In genomic region chr4:45403499-45403878, GRCm38 (mm10) we compare ENCODE assay signal across 14 mouse cellular contexts. TPM values are rescaled to one million over a fixed set of nuclear protein-coding genes. Genes with fewer than 3 reads are reported as not detected.
A peak's percentile ranks its signal among the peaks of the same experiment; 100 is the strongest.
DNase-seq lines count a peak whose midpoint lies in the region; ATAC-seq and TF ChIP-seq lines count a peak whose summit lies in the region.
"Had no signal": no experiment of that assay in that cellular context is flagged by ENCODE, and none has a peak within 500 bp of the region (broad histone marks: within the 10 kb centered on the region; RNA-seq: fewer than 3 reads in every experiment).

No protein-coding gene starts in this region.

- WGBS in heart, postnatal 0 days = 53% methylated on average over 7 of the region's 7 CpGs
- WGBS in liver, embryonic 16.5 days (ENCODE audit: insufficient replicate concordance) = 25% methylated on average over 7 of the region's 7 CpGs
- 92% methylated on average over 7 of the region's 7 CpGs for WGBS in forebrain, embryonic 12.5 days
- WGBS in forebrain, embryonic 14.5 days = 92% methylated on average over 7 of the region's 7 CpGs

- peaks cover 32% of the 10 kb centered on the region for H3K79me2 ChIP-seq in MEL (ENCODE audit: control insufficient read depth, insufficient read depth, low read length, poor library complexity)

- no peak for TF ChIP-seq RAD21 in MEL (IDR thresholded peaks at IDR 0.05; ENCODE audit: low read depth, low read length)

- no peaks in the 10 kb centered on the region for H3K9me3 ChIP-seq in heart, postnatal 0 days (replicated peaks; ENCODE audit: control insufficient read depth, low read length)
- no peaks in the 10 kb centered on the region for H3K9me3 ChIP-seq in MEL (replicated peaks; ENCODE audit: insufficient read depth, low read length)
- no peaks in the 10 kb centered on the region for H3K9me3 ChIP-seq in liver, embryonic 16.5 days (replicated peaks; ENCODE audit: control insufficient read depth, low read length)
- no peaks in the 10 kb centered on the region for H3K9me3 ChIP-seq in forebrain, embryonic 12.5 days
- no peaks in the 10 kb centered on the region for H3K9me3 ChIP-seq in forebrain, embryonic 14.5 days (replicated peaks; ENCODE audit: control insufficient read depth, low read length)
- H3K9me3 ChIP-seq: limb, embryonic 13.5 days; midbrain, embryonic 12.5 days; neural tube, embryonic 12.5 days had no signal

- ATAC-seq in heart, postnatal 0 days (ENCODE audit: insufficient read depth, low read depth) = no peak
- ATAC-seq in erythroid progenitor cell, adult 5-6 weeks (replicated peaks; ENCODE audit: low FRiP score, poor library complexity, severe bottlenecking) = 0 out of 2 replicates have a peak, but pooled peaks have one; percentile 7
- ATAC-seq in liver, embryonic 16.5 days (ENCODE audit: low read depth) = no peak
- ATAC-seq in forebrain, embryonic 12.5 days (ENCODE audit: low FRiP score) = no peak
- ATAC-seq in forebrain, embryonic 14.5 days = no peak

- TF ChIP-seq POLR2A in MEL (IDR thresholded peaks at IDR 0.05; ENCODE audit: control insufficient read depth in 1 of 2, insufficient read depth in 1 of 2, low read depth in 1 of 2, low read length in 2 of 2, poor library complexity in 1 of 2) = no peak

- TF ChIP-seq EP300 in heart, postnatal 0 days (IDR thresholded peaks at IDR 0.05; ENCODE audit: low read depth) = no peak
- no peak for TF ChIP-seq EP300 in MEL (IDR thresholded peaks at IDR 0.05; ENCODE audit: low read depth in 1 of 2, low read length in 2 of 2)

- TF ChIP-seq CTCF in heart, postnatal 0 days (IDR thresholded peaks at IDR 0.05; ENCODE audit: low read depth) = no peak
- no peak for TF ChIP-seq CTCF in MEL (IDR thresholded peaks at IDR 0.05 in 2 of 3, conservative IDR thresholded peaks at IDR 0.05 in 1 of 3; ENCODE audit: control insufficient read depth in 1 of 3, insufficient read depth in 1 of 3, low read depth in 2 of 3, low read length in 3 of 3, poor library complexity in 1 of 3, severe bottlenecking in 1 of 3)

- peaks cover 53% of the 10 kb centered on the region for H3K36me3 ChIP-seq in heart, postnatal 0 days (replicated peaks; ENCODE audit: control insufficient read depth, insufficient read depth, low read length)
- H3K36me3 ChIP-seq in MEL (ENCODE audit: control insufficient read depth in 1 of 2, insufficient read depth in 2 of 2, low read length in 2 of 2) = peaks cover 14 to 34% of the 10 kb centered on the region in 2 experiments; a peak in 3 of 4 replicates
- H3K36me3 ChIP-seq in liver, embryonic 16.5 days (ENCODE audit: control insufficient read depth, insufficient read depth) = peaks cover 44% of the 10 kb centered on the region
- peaks cover 60% of the 10 kb centered on the region for H3K36me3 ChIP-seq in forebrain, embryonic 12.5 days (replicated peaks)
- H3K36me3 ChIP-seq in forebrain, embryonic 14.5 days (ENCODE audit: control insufficient read depth, insufficient read depth, low read length) = peaks cover 56% of the 10 kb centered on the region

- no peak overlapping the region for H3K9ac ChIP-seq in heart, postnatal 0 days (replicated peaks; ENCODE audit: low read depth, low read length)
- H3K9ac ChIP-seq in MEL (ENCODE audit: control insufficient read depth, low read depth, low read length, poor library complexity, severe bottlenecking) = peak overlapping the region; percentile 25; the same call in 1 of the 2 replicates
- H3K9ac ChIP-seq in liver, embryonic 16.5 days (ENCODE audit: low read depth, low read length) = peak overlapping the region; percentile 59
- H3K9ac ChIP-seq in forebrain, embryonic 12.5 days = no peak overlapping the region
- H3K9ac ChIP-seq in forebrain, embryonic 14.5 days (ENCODE audit: low read length) = no peak overlapping the region
- H3K9ac ChIP-seq: hindbrain, embryonic 14.5 days; limb, embryonic 13.5 days; midbrain, embryonic 12.5 days; neural tube, embryonic 12.5 days had no signal

- peak overlapping the region; percentile 23 for H3K27ac ChIP-seq in heart, postnatal 0 days (ENCODE audit: low read depth)
- peak overlapping the region; percentile 84 for H3K27ac ChIP-seq in MEL (ENCODE audit: control insufficient read depth, low read depth, low read length)
- peak overlapping the region; percentile 96 for H3K27ac ChIP-seq in liver, embryonic 16.5 days (ENCODE audit: low read length)
- no peak overlapping the region for H3K27ac ChIP-seq in forebrain, embryonic 12.5 days
- no peak overlapping the region for H3K27ac ChIP-seq in forebrain, embryonic 14.5 days (ENCODE audit: low read depth, low read length)
- H3K27ac ChIP-seq: hindbrain, embryonic 14.5 days; limb, embryonic 13.5 days; midbrain, embryonic 12.5 days; neural tube, embryonic 12.5 days had no signal

- H3K4me2 ChIP-seq in heart, postnatal 0 days (ENCODE audit: low read depth, low read length) = 0 out of 2 replicates have a peak overlapping the region, but pooled peaks have one; percentile 6
- H3K4me2 ChIP-seq in liver, embryonic 16.5 days (ENCODE audit: low read depth, low read length) = peak overlapping the region; percentile 54
- H3K4me2 ChIP-seq in forebrain, embryonic 12.5 days = no peak overlapping the region
- no peak overlapping the region for H3K4me2 ChIP-seq in forebrain, embryonic 14.5 days (ENCODE audit: low read length)
- H3K4me2 ChIP-seq: hindbrain, embryonic 14.5 days; limb, embryonic 13.5 days; midbrain, embryonic 12.5 days; neural tube, embryonic 12.5 days had no signal

- no peak overlapping the region for H3K4me3 ChIP-seq in heart, postnatal 0 days (ENCODE audit: low read depth, low read length)
- no peak overlapping the region; a peak in 1 of 4 replicates for H3K4me3 ChIP-seq in MEL (ENCODE audit: control insufficient read depth in 1 of 2, insufficient read depth in 1 of 2, low read depth in 2 of 2, low read length in 2 of 2)
- H3K4me3 ChIP-seq in liver, embryonic 16.5 days (ENCODE audit: low read depth, low read length) = peak overlapping the region; percentile 40
- H3K4me3 ChIP-seq in forebrain, embryonic 12.5 days (replicated peaks) = no peak overlapping the region
- no peak overlapping the region for H3K4me3 ChIP-seq in forebrain, embryonic 14.5 days (ENCODE audit: low read depth, low read length)
- H3K4me3 ChIP-seq: limb, embryonic 13.5 days; midbrain, embryonic 12.5 days; neural tube, embryonic 12.5 days had no signal

- intact Hi-C loops in heart, postnatal 36 days (cut with DNase I) = loop anchor here (10.0 kb wide), 1 partner anchor 649 kb away; the partner anchor contains the start of gene Zcchc7

- DNase-seq in heart, postnatal 0 days (ENCODE audit: low spot score) = no peak
- DNase-seq in heart, postnatal 36 days = no peak
- peak; percentile 68 for DNase-seq in MEL (ENCODE audit: low read depth, low spot score)
- DNase-seq in forebrain, embryonic 14.5 days (ENCODE audit: low spot score) = no peak
- no peak for DNase-seq in right cerebral cortex, postnatal 10 days (ENCODE audit: low spot score in 2 of 2)
- DNase-seq: gastrocnemius, postnatal 14 days; kidney, postnatal 14 days had no signal

- peaks cover 31% of the 10 kb centered on the region for H3K4me1 ChIP-seq in heart, postnatal 0 days (ENCODE audit: control insufficient read depth, insufficient read depth)
- peaks cover 10 to 36% of the 10 kb centered on the region in 2 experiments for H3K4me1 ChIP-seq in MEL (ENCODE audit: control insufficient read depth in 1 of 2, insufficient read depth in 2 of 2, low read length in 2 of 2)
- peaks cover 50% of the 10 kb centered on the region for H3K4me1 ChIP-seq in liver, embryonic 16.5 days (ENCODE audit: control insufficient read depth, low read depth, low read length)
- H3K4me1 ChIP-seq in forebrain, embryonic 12.5 days = peaks cover 27% of the 10 kb centered on the region
- peaks cover 16% of the 10 kb centered on the region for H3K4me1 ChIP-seq in forebrain, embryonic 14.5 days (ENCODE audit: control insufficient read depth, insufficient read depth, low read length)

- no peaks in the 10 kb centered on the region for H3K27me3 ChIP-seq in heart, postnatal 0 days (ENCODE audit: control insufficient read depth, insufficient read depth, low read length)
- no peaks in the 10 kb centered on the region for H3K27me3 ChIP-seq in MEL (ENCODE audit: control insufficient read depth in 1 of 2, insufficient read depth in 2 of 2, low read length in 2 of 2)
- no peaks in the 10 kb centered on the region for H3K27me3 ChIP-seq in liver, embryonic 16.5 days (ENCODE audit: control insufficient read depth, insufficient read depth, low read depth, low read length)
- H3K27me3 ChIP-seq in forebrain, embryonic 12.5 days = no peaks in the 10 kb centered on the region
- no peaks in the 10 kb centered on the region for H3K27me3 ChIP-seq in forebrain, embryonic 14.5 days (replicated peaks; ENCODE audit: control insufficient read depth, insufficient read depth, low read length)
- H3K27me3 ChIP-seq: limb, embryonic 13.5 days; midbrain, embryonic 12.5 days; neural tube, embryonic 12.5 days had no signal

TF ChIP-seq in MEL, 35 proteins besides CTCF, POLR2A, EP300 and RAD21 (continues in another document):
- TF ChIP-seq GABPA (IDR thresholded peaks at IDR 0.05; ENCODE audit: low read depth, low read length) (no peak), BHLHE40 (IDR thresholded peaks at IDR 0.05; ENCODE audit: borderline replicate concordance, low read depth, low read length) (no peak), TAL1 (IDR thresholded peaks at IDR 0.05; ENCODE audit: low read length) (no peak), USF2 (IDR thresholded peaks at IDR 0.05; ENCODE audit: borderline replicate concordance in 1 of 2, insufficient read depth in 1 of 2, low read depth in 1 of 2, low read length in 2 of 2) (no peak), POLR2AphosphoS2 (IDR thresholded peaks at IDR 0.05; ENCODE audit: low read length) (no peak), ETS1 (IDR thresholded peaks at IDR 0.05; ENCODE audit: low read depth, low read length) (no peak), E2F4 (IDR thresholded peaks at IDR 0.05; ENCODE audit: borderline replicate concordance, low read depth, low read length) (no peak), RCOR1 (IDR thresholded peaks at IDR 0.05; ENCODE audit: low read depth, low read length) (no peak), MYB (IDR thresholded peaks at IDR 0.05; ENCODE audit: low read depth, low read length) (no peak)

RNA-seq across cellular contexts. Expression of gene Slc25a51, which starts 5.1 kb away (rescaled TPM):
- 136 and 190 TPM in 2 replicates for total RNA-seq in heart, postnatal 0 days (2014; rRNA removed; ENCODE audit: low replicate concordance)
- polyA plus RNA-seq in heart, postnatal 0 days (2015; fragmentation: Nextera tagmentation; extraction: Ambion mirVana) = 60.9 and 70.1 TPM in 2 replicates
- total RNA-seq in heart, postnatal 36 days (2021) = 100 to 1,000 TPM; 107 to 111 TPM
- 43.8 and 47.6 TPM in 2 replicates for total RNA-seq in MEL (2012; rRNA removed)
- 100 to 1,000 TPM in 1 of 2 experiments, 10 to 100 TPM in 1; 47.5 to 395 TPM for polyA plus RNA-seq in MEL (2012; ENCODE audit: insufficient read depth in 1 of 2, insufficient read length in 2 of 2, low read depth in 1 of 2, low replicate concordance in 2 of 2, missing spikeins in 1 of 2)
- total RNA-seq in erythroid progenitor cell, adult 5-6 weeks (2015; ENCODE audit: low replicate concordance) = 261 and 374 TPM in 2 replicates
- total RNA-seq in erythroid progenitor cell, adult 5-6 weeks (2017; ENCODE audit: low replicate concordance) = 263 and 320 TPM in 2 replicates
- polyA plus RNA-seq in liver, embryonic 16.5 days (2015; fragmentation: Nextera tagmentation; extraction: Ambion mirVana) = 76.1 and 79.3 TPM in 2 replicates
- polyA plus RNA-seq in forebrain, embryonic 12.5 days (2016; fragmentation: Nextera tagmentation; extraction: Ambion mirVana) = 86.8 and 89.7 TPM in 2 replicates
- polyA plus RNA-seq in forebrain, embryonic 14.5 days (2014; fragmentation: Nextera tagmentation; extraction: Ambion mirVana) = 82.5 and 84.3 TPM in 2 replicates

Comparison
In these comparisons a context has a peak if more than half of its experiments do, and no peak if none do; other contexts are left out.
1. H3K27ac ChIP-seq: peak in heart, postnatal 0 days (single experiment), MEL (single experiment) and liver, embryonic 16.5 days (single experiment); none in forebrain, embryonic 12.5 days (single experiment) and forebrain, embryonic 14.5 days (single experiment).
2. H3K4me2 ChIP-seq: peak in heart, postnatal 0 days (single experiment) and liver, embryonic 16.5 days (single experiment); none in forebrain, embryonic 12.5 days (single experiment) and forebrain, embryonic 14.5 days (single experiment).
3. H3K9ac ChIP-seq: peak in MEL (single experiment) and liver, embryonic 16.5 days (single experiment); none in heart, postnatal 0 days (single experiment), forebrain, embryonic 12.5 days (single experiment) and forebrain, embryonic 14.5 days (single experiment).